In the genomic region with DNA sequence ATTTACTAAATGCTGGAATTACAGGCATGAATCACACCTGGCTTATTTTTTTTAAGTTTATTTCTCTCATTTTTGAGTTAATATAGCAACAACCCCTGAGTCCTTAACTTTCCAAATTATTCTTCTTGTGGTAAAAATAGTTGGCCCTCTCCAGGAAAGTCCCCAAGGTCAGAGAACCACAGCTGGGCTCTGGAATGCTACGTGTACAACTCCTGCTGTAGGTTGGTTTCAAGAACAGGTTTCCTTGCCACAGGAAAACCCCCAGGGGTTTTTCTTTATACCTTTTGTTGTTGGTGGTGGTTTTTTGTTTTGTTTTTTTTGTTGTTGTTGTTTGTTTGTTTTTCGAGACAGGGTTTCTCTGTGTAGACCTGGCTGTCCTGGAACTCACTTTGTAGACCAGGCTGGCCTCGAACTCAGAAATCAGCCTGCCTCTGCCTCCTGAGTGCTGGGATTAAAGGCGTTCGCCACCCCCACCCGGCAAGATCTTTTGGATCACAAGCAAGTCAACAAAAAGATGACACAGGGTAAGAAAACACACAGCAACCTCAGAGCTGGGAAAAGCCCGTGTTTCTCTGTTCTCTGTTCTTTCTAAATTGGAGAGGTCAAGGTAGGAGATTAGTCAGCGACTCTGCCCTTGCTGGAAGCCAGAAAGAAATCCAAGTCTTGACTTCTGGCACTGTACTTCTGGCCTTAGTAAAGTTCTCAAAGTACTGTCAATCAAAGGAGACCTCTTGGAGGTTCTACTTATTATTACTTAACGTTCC, we compare ENCODE assay signal across 25 mouse cellular contexts. TPM values are rescaled to one million over a fixed set of nuclear protein-coding genes. Genes with fewer than 3 reads are reported as not detected.
DNase-seq lines count a peak whose midpoint lies in the region; ATAC-seq lines count a peak whose summit lies in the region.
"Had no signal": no experiment of that assay in that cellular context is flagged by ENCODE, and none has a peak within 500 bp of the region (broad histone marks: within the 10 kb centered on the region; RNA-seq: fewer than 3 reads in every experiment).

No protein-coding gene starts in this region.

- no peaks in the 10 kb centered on the region for H3K36me3 ChIP-seq in heart, embryonic 10.5 days
- H3K36me3 ChIP-seq in midbrain, embryonic 11.5 days (ENCODE audit: control insufficient read depth, insufficient read depth, low read length): no peaks in the 10 kb centered on the region
- H3K36me3 ChIP-seq in midbrain, embryonic 14.5 days (ENCODE audit: control insufficient read depth, insufficient read depth, low read length): no peaks in the 10 kb centered on the region
- H3K36me3 ChIP-seq: embryonic facial prominence, embryonic 12.5 days; embryonic facial prominence, embryonic 15.5 days; heart, embryonic 13.5 days; hindbrain, embryonic 12.5 days; hindbrain, embryonic 15.5 days; intestine, embryonic 15.5 days had no signal

- H3K4me2 ChIP-seq in midbrain, embryonic 11.5 days: no peak overlapping the region
- H3K4me2 ChIP-seq in midbrain, embryonic 14.5 days (ENCODE audit: low read length): no peak overlapping the region
- H3K4me2 ChIP-seq: embryonic facial prominence, embryonic 12.5 days; embryonic facial prominence, embryonic 15.5 days; heart, embryonic 13.5 days; hindbrain, embryonic 12.5 days; hindbrain, embryonic 15.5 days; intestine, embryonic 15.5 days had no signal

- H3K27ac ChIP-seq in heart, embryonic 10.5 days: no peak overlapping the region
- no peak overlapping the region for H3K27ac ChIP-seq in midbrain, embryonic 11.5 days (ENCODE audit: low read depth, low read length)
- no peak overlapping the region for H3K27ac ChIP-seq in midbrain, embryonic 14.5 days (replicated peaks; ENCODE audit: low read depth, low read length)
- H3K27ac ChIP-seq: embryonic facial prominence, embryonic 12.5 days; embryonic facial prominence, embryonic 15.5 days; gastrocnemius, adult 2 months; heart, embryonic 13.5 days; hindbrain, embryonic 12.5 days; hindbrain, embryonic 15.5 days; intestine, embryonic 15.5 days had no signal

- H3K9ac ChIP-seq in midbrain, embryonic 11.5 days (ENCODE audit: low read length): no peak overlapping the region
- H3K9ac ChIP-seq in midbrain, embryonic 14.5 days (replicated peaks; ENCODE audit: low read length): no peak overlapping the region
- H3K9ac ChIP-seq: embryonic facial prominence, embryonic 12.5 days; embryonic facial prominence, embryonic 15.5 days; forebrain, postnatal 0 days; heart, embryonic 13.5 days; hindbrain, embryonic 12.5 days; hindbrain, embryonic 15.5 days; intestine, embryonic 15.5 days had no signal

- no peaks in the 10 kb centered on the region for H3K9me3 ChIP-seq in heart, embryonic 10.5 days
- H3K9me3 ChIP-seq in midbrain, embryonic 11.5 days (ENCODE audit: control insufficient read depth, low read length): no peaks in the 10 kb centered on the region
- H3K9me3 ChIP-seq in midbrain, embryonic 14.5 days (ENCODE audit: control insufficient read depth, low read length): no peaks in the 10 kb centered on the region
- H3K9me3 ChIP-seq: embryonic facial prominence, embryonic 12.5 days; embryonic facial prominence, embryonic 15.5 days; G1E; heart, embryonic 13.5 days; hindbrain, embryonic 12.5 days; hindbrain, embryonic 15.5 days; intestine, embryonic 15.5 days had no signal

- peak; percentile 87 for DNase-seq in heart, adult 11 months
- DNase-seq in heart, embryonic 10.5 days (ENCODE audit: low spot score): no peak
- DNase-seq in midbrain, embryonic 11.5 days (ENCODE audit: low spot score, missing footprints): peak; percentile 31
- no peak for DNase-seq in midbrain, embryonic 14.5 days
- peak; percentile 63 for DNase-seq in induced T-regulatory cell, adult 2 months (ENCODE audit: low read depth)
- no peak for DNase-seq in heart, postnatal 4 days
- DNase-seq: adrenal gland, postnatal 14 days; cerebellum, adult 11 months; cerebellum, adult 2 months; cerebellum, adult 9-11 months; cerebellum, postnatal 25 days; forebrain, postnatal 0 days; gastrocnemius, adult 2 months; gastrocnemius, postnatal 14 days; heart, adult 18-20 months; heart, postnatal 14 days had no signal

- no peak for ATAC-seq in midbrain, embryonic 11.5 days (ENCODE audit: low FRiP score)
- ATAC-seq in midbrain, embryonic 14.5 days (ENCODE audit: low FRiP score, low TSS enrichment): no peak
- ATAC-seq: forebrain, embryonic 14.5 days; forebrain, postnatal 0 days; intestine, embryonic 15.5 days; Patski had no signal

- H3K4me3 ChIP-seq in heart, embryonic 10.5 days: no peak overlapping the region
- H3K4me3 ChIP-seq in midbrain, embryonic 11.5 days (ENCODE audit: low read depth, low read length): no peak overlapping the region
- H3K4me3 ChIP-seq in midbrain, embryonic 14.5 days (replicated peaks; ENCODE audit: low read depth, low read length): no peak overlapping the region
- H3K4me3 ChIP-seq: embryonic facial prominence, embryonic 12.5 days; embryonic facial prominence, embryonic 15.5 days; gastrocnemius, adult 2 months; heart, embryonic 13.5 days; hindbrain, embryonic 12.5 days; hindbrain, embryonic 15.5 days; intestine, embryonic 15.5 days had no signal

- H3K4me1 ChIP-seq in heart, embryonic 10.5 days: peaks cover 43% of the 10 kb centered on the region
- peaks cover 27% of the 10 kb centered on the region for H3K4me1 ChIP-seq in midbrain, embryonic 11.5 days (ENCODE audit: control insufficient read depth, insufficient read depth, low read length)
- H3K4me1 ChIP-seq in midbrain, embryonic 14.5 days (ENCODE audit: control insufficient read depth, insufficient read depth, low read length): peaks cover 18% of the 10 kb centered on the region

- H3K27me3 ChIP-seq in heart, embryonic 10.5 days (ENCODE audit: insufficient read depth, poor library complexity, severe bottlenecking): no peaks in the 10 kb centered on the region
- H3K27me3 ChIP-seq in midbrain, embryonic 11.5 days (ENCODE audit: control insufficient read depth, insufficient read depth, low read length): no peaks in the 10 kb centered on the region
- no peaks in the 10 kb centered on the region for H3K27me3 ChIP-seq in midbrain, embryonic 14.5 days (ENCODE audit: control insufficient read depth, insufficient read depth, low read length)
- H3K27me3 ChIP-seq: embryonic facial prominence, embryonic 12.5 days; embryonic facial prominence, embryonic 15.5 days; heart, embryonic 13.5 days; hindbrain, embryonic 12.5 days; hindbrain, embryonic 15.5 days; intestine, embryonic 15.5 days; Patski had no signal

- WGBS in heart, embryonic 10.5 days: 75% methylated on average over 9 of the region's 9 CpGs
- 71% methylated on average over 9 of the region's 9 CpGs for WGBS in midbrain, embryonic 11.5 days
- 81% methylated on average over 9 of the region's 9 CpGs for WGBS in midbrain, embryonic 14.5 days

RNA-seq across cellular contexts. Expression of a gene that starts 2.9 kb away (rescaled TPM):
- 11.9 and 17.2 TPM in 2 replicates for polyA plus RNA-seq in heart, embryonic 10.5 days (2016; fragmentation: Nextera tagmentation; extraction: Ambion mirVana)
- polyA plus RNA-seq in midbrain, embryonic 11.5 days (2014; fragmentation: Nextera tagmentation; extraction: Ambion mirVana): 8.7 and 10.9 TPM in 2 replicates
- 11.7 and 12.9 TPM in 2 replicates for polyA plus RNA-seq in midbrain, embryonic 14.5 days (2014; fragmentation: Nextera tagmentation; extraction: Ambion mirVana)
- 100 to 1,000 TPM; 104 to 107 TPM for total RNA-seq in heart, postnatal 4 days (2021)

RNA-seq across cellular contexts. Expression of a gene that starts 14.6 kb away (rescaled TPM):
- polyA plus RNA-seq in heart, embryonic 10.5 days (2016; fragmentation: Nextera tagmentation; extraction: Ambion mirVana): 266 and 331 TPM in 2 replicates
- polyA plus RNA-seq in midbrain, embryonic 11.5 days (2014; fragmentation: Nextera tagmentation; extraction: Ambion mirVana): 358 and 416 TPM in 2 replicates
- 240 and 274 TPM in 2 replicates for polyA plus RNA-seq in midbrain, embryonic 14.5 days (2014; fragmentation: Nextera tagmentation; extraction: Ambion mirVana)
- 100 to 1,000 TPM in 1 of 2 experiments, 10 to 100 TPM in 1; 94.2 to 102 TPM for total RNA-seq in heart, postnatal 4 days (2021)

RNA-seq across cellular contexts. Expression of a gene that starts 32.9 kb away (rescaled TPM):
- 5.0 and 6.2 TPM in 2 replicates for polyA plus RNA-seq in heart, embryonic 10.5 days (2016; fragmentation: Nextera tagmentation; extraction: Ambion mirVana)
- polyA plus RNA-seq in midbrain, embryonic 11.5 days (2014; fragmentation: Nextera tagmentation; extraction: Ambion mirVana): 4.9 TPM in 2 replicates
- polyA plus RNA-seq in midbrain, embryonic 14.5 days (2014; fragmentation: Nextera tagmentation; extraction: Ambion mirVana): 6.6 and 9.3 TPM in 2 replicates
- 10 to 100 TPM; 20.7 to 21.9 TPM for total RNA-seq in heart, postnatal 4 days (2021)

Comparison
In these comparisons a context has a peak if more than half of its experiments do, and no peak if none do; other contexts are left out.
1. DNase-seq: peak in heart, adult 11 months (single experiment), midbrain, embryonic 11.5 days (single experiment) and induced T-regulatory cell, adult 2 months (single experiment); none in heart, embryonic 10.5 days (single experiment), midbrain, embryonic 14.5 days (single experiment) and heart, postnatal 4 days (single experiment).